Mouse (Mus musculus): Measurements from ENCODE around the gene Pla2g10. TPM values are rescaled to one million over a fixed set of nuclear protein-coding genes. Genes with fewer than 3 reads are reported as not detected.
"Not testable (repeated sequence)": the region's sequence is repeated elsewhere in the genome, so short reads cannot be mapped to it uniquely, and the experiment has no call there.

Gene Pla2g10
- 0.17 and 0.23 TPM in 2 replicates for polyA plus RNA-seq (2016; fragmentation: Nextera tagmentation; extraction: Ambion mirVana)

GRCm38 (mm10) chr16:13730285-13731255 lies at the start of gene Pla2g10:
Pla2g10 (minus strand) TSS chr16:13730983.
- no peak within 1 kb of the TSS for H3K27ac ChIP-seq
- 0 out of 2 replicates have a peak within 1 kb of the TSS, but pooled peaks have one; percentile 7 for H3K4me3 ChIP-seq (replicated peaks)
- H3K27me3 ChIP-seq, result peaks cover 7% of the 10 kb centered on the region; the same call in 1 of the 2 replicates
- H3K9me3 ChIP-seq, result no peaks in the 10 kb centered on the region
- H3K9ac ChIP-seq, result no peak within 1 kb of the TSS
- ATAC-seq (ENCODE audit: low FRiP score), result no peak
- peak within 1 kb of the TSS; percentile 27 for H3K4me2 ChIP-seq
- H3K36me3 ChIP-seq (replicated peaks), result no peaks in the 10 kb centered on the region
- H3K4me1 ChIP-seq, result no peaks in the 10 kb centered on the region
- WGBS, result 19% methylated on average over 26 of the region's 26 CpGs

- H3K4me2 ChIP-seq; ATAC-seq (ENCODE audit: low FRiP score); H3K4me3 ChIP-seq (replicated peaks); H3K4me1 ChIP-seq; H3K27me3 ChIP-seq; H3K27ac ChIP-seq; H3K9ac ChIP-seq; H3K36me3 ChIP-seq (replicated peaks); H3K9me3 ChIP-seq: not testable (repeated sequence)
- WGBS, result 86% methylated on average over 3 of the region's 3 CpGs
Measured at GRCm38 (mm10) chr16:13774651-13775050, 43.9 kb upstream of the Pla2g10 start.

- H3K4me3 ChIP-seq (replicated peaks); H3K36me3 ChIP-seq (replicated peaks); H3K9me3 ChIP-seq; H3K27me3 ChIP-seq; H3K9ac ChIP-seq; H3K4me1 ChIP-seq; H3K4me2 ChIP-seq; H3K27ac ChIP-seq; ATAC-seq (ENCODE audit: low FRiP score): not testable (repeated sequence)
- WGBS, result 95% methylated on average over 2 of the region's 2 CpGs
Measured at GRCm38 (mm10) chr16:13774011-13774410, 43.2 kb upstream of the Pla2g10 start.

- H3K9ac ChIP-seq; H3K27ac ChIP-seq; H3K9me3 ChIP-seq; H3K27me3 ChIP-seq; H3K4me3 ChIP-seq (replicated peaks); H3K4me2 ChIP-seq; H3K36me3 ChIP-seq (replicated peaks); H3K4me1 ChIP-seq; ATAC-seq (ENCODE audit: low FRiP score): not testable (repeated sequence)
- WGBS, result 84% methylated on average over 5 of the region's 5 CpGs
Measured at GRCm38 (mm10) chr16:13772051-13772450, 41.3 kb upstream of the Pla2g10 start.

- not testable (repeated sequence) for H3K9ac ChIP-seq; H3K4me1 ChIP-seq; ATAC-seq (ENCODE audit: low FRiP score); H3K9me3 ChIP-seq; H3K36me3 ChIP-seq (replicated peaks); H3K27me3 ChIP-seq; H3K4me3 ChIP-seq (replicated peaks); H3K27ac ChIP-seq; H3K4me2 ChIP-seq
- WGBS, result 84% methylated on average over 4 of the region's 4 CpGs
Measured at GRCm38 (mm10) chr16:13771603-13772002, 40.8 kb upstream of the Pla2g10 start.

GRCm38 (mm10) chr16:13766367-13766766 lies 35.6 kb upstream of the Pla2g10 start:
- no peak for ATAC-seq (ENCODE audit: low FRiP score)
- no peak overlapping the region for H3K4me2 ChIP-seq

GRCm38 (mm10) chr16:13764519-13764918 lies 33.7 kb upstream of the Pla2g10 start:
- H3K4me2 ChIP-seq, result no peak overlapping the region
- H3K4me1 ChIP-seq, result no peaks in the 10 kb centered on the region
- H3K27ac ChIP-seq, result no peak overlapping the region
- no peaks in the 10 kb centered on the region for H3K9me3 ChIP-seq
- no peaks in the 10 kb centered on the region for H3K36me3 ChIP-seq (replicated peaks)
- H3K4me3 ChIP-seq (replicated peaks), result no peak overlapping the region
- WGBS, result 83% methylated on average over 3 of the region's 3 CpGs
- no peaks in the 10 kb centered on the region for H3K27me3 ChIP-seq
- no peak overlapping the region for H3K9ac ChIP-seq
- no peak for ATAC-seq (ENCODE audit: low FRiP score)

More at GRCm38 (mm10) chr16:13766367-13766766, 35.6 kb upstream of the Pla2g10 start:
- Histone ChIP-seq H3K9me3 (no peaks in the 10 kb centered on the region), H3K27ac (no peak overlapping the region), H3K9ac (no peak overlapping the region), H3K4me3 (replicated peaks) (no peak overlapping the region), H3K4me1 (no peaks in the 10 kb centered on the region), H3K27me3 (no peaks in the 10 kb centered on the region), H3K36me3 (replicated peaks) (no peaks in the 10 kb centered on the region)

- not testable (repeated sequence) for H3K27ac ChIP-seq; H3K9me3 ChIP-seq; H3K27me3 ChIP-seq; H3K36me3 ChIP-seq (replicated peaks); H3K9ac ChIP-seq; H3K4me2 ChIP-seq; ATAC-seq (ENCODE audit: low FRiP score); H3K4me1 ChIP-seq; H3K4me3 ChIP-seq (replicated peaks)
- 96% methylated on average over 1 of the region's 1 CpGs for WGBS
Measured at GRCm38 (mm10) chr16:13762807-13763206, 32.0 kb upstream of the Pla2g10 start.

GRCm38 (mm10) chr16:13757823-13758222 lies 27.0 kb upstream of the Pla2g10 start:
- Histone ChIP-seq H3K9me3 (no peaks in the 10 kb centered on the region), H3K9ac (no peak overlapping the region), H3K4me2 (no peak overlapping the region), H3K36me3 (replicated peaks) (no peaks in the 10 kb centered on the region), H3K4me3 (replicated peaks) (no peak overlapping the region), H3K4me1 (peaks cover 5% of the 10 kb centered on the region), H3K27ac (no peak overlapping the region), H3K27me3 (no peaks in the 10 kb centered on the region)
- no peak for ATAC-seq (ENCODE audit: low FRiP score)
- 88% methylated on average over 2 of the region's 2 CpGs for WGBS

GRCm38 (mm10) chr16:13754400-13755190 lies 23.8 kb upstream of the Pla2g10 start:
- peak overlapping the region; percentile 10; the same call in 1 of the 2 replicates for H3K27ac ChIP-seq
- peak overlapping the region; percentile 69 for H3K9ac ChIP-seq
- peak overlapping the region; percentile 57 for H3K4me3 ChIP-seq (replicated peaks)
- no peaks in the 10 kb centered on the region for H3K36me3 ChIP-seq (replicated peaks)
- 2% methylated on average over 65 of the region's 65 CpGs for WGBS
- ATAC-seq (ENCODE audit: low FRiP score), result peak; percentile 99
- H3K9me3 ChIP-seq, result no peaks in the 10 kb centered on the region
- H3K27me3 ChIP-seq, result no peaks in the 10 kb centered on the region
- H3K4me1 ChIP-seq, result peaks cover 5% of the 10 kb centered on the region
- peak overlapping the region; percentile 95 for H3K4me2 ChIP-seq

- peak; percentile 47 for ATAC-seq (ENCODE audit: low FRiP score)
- 86% methylated on average over 7 of the region's 8 CpGs for WGBS
- peak overlapping the region; percentile 57 for H3K4me3 ChIP-seq (replicated peaks)
- peak overlapping the region; percentile 95 for H3K4me2 ChIP-seq
- no peak overlapping the region for H3K27ac ChIP-seq
- no peaks in the 10 kb centered on the region for H3K27me3 ChIP-seq
- H3K36me3 ChIP-seq (replicated peaks), result no peaks in the 10 kb centered on the region
- no peak overlapping the region for H3K9ac ChIP-seq
- no peaks in the 10 kb centered on the region for H3K9me3 ChIP-seq
- peaks cover 5% of the 10 kb centered on the region for H3K4me1 ChIP-seq
Measured at GRCm38 (mm10) chr16:13753986-13754385, 23.2 kb upstream of the Pla2g10 start.

GRCm38 (mm10) chr16:13750626-13751025 lies 19.8 kb upstream of the Pla2g10 start:
- H3K27me3 ChIP-seq, result no peaks in the 10 kb centered on the region
- peaks cover 5% of the 10 kb centered on the region for H3K4me1 ChIP-seq
- ATAC-seq (ENCODE audit: low FRiP score), result no peak
- H3K4me2 ChIP-seq, result no peak overlapping the region
- no peaks in the 10 kb centered on the region for H3K36me3 ChIP-seq (replicated peaks)
- no peak overlapping the region for H3K27ac ChIP-seq
- WGBS, result 93% methylated on average over 13 of the region's 13 CpGs
- H3K9me3 ChIP-seq, result no peaks in the 10 kb centered on the region
- no peak overlapping the region for H3K9ac ChIP-seq
- H3K4me3 ChIP-seq (replicated peaks), result no peak overlapping the region

Measured in forebrain, embryonic 12.5 days (tissue).